Mouse (Mus musculus): ENCODE data around the gene Garnl3. TPM values are rescaled to one million over a fixed set of nuclear protein-coding genes. Genes with fewer than 3 reads are reported as not detected.
"Not testable (repeated sequence)": the region's sequence is repeated elsewhere in the genome, so short reads cannot be mapped to it uniquely, and the experiment has no call there.

Garnl3 gene
- polyA plus RNA-seq, 1 experiment, result 42.1 TPM

DNA sequence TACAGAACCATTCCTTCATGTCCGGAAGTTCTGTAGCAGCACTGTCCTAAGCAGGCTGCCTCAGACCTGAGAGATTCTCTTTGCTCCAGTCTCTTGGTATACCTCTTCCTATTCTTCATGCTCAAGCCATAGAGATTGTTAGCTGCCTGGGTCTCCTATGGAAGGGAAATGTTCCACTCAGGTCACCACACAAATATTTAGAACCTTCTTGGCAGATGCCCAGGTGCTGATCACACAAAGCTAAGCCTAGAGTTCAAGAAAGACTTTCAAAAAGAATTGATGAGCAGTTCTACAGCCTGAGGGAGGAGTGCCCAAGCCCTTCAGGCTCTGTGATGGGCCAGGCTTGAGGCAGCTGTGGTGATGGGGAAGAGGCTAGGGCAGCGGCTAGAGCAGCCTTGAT is 2.4 kb downstream of the Garnl3 start:
- no peak for TF ChIP-seq POLR2A (IDR thresholded peaks at IDR 0.05; ENCODE audit: borderline replicate concordance, extremely low read depth, insufficient read depth, insufficient read length, poor library complexity, severe bottlenecking)
- TF ChIP-seq CTCF (IDR thresholded peaks at IDR 0.05; ENCODE audit: borderline replicate concordance, extremely low read depth, insufficient read depth, insufficient read length), result no peak

DNA sequence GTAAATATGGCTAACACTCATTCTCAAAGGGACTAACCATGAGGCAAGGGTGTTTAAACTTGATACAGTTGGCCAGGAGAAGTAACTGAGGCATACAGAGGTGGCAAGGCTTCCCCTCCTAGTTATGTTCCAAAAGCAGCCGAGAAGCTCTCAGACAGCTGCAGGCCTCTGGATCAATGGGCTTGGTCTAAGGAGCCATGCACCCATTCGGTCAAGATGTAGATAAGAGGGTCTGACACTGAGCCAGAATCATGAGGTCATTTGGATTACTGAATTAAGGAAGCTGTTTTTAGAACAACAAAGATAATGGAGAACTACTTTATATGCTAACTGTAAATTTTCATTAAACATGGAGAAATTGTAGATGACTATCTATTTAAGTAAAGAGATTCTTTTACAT is 4.2 kb downstream of the Garnl3 start:
- no peak for DNase-seq (ENCODE audit: low read depth)
- TF ChIP-seq POLR2A (IDR thresholded peaks at IDR 0.05; ENCODE audit: borderline replicate concordance, extremely low read depth, insufficient read depth, insufficient read length, poor library complexity, severe bottlenecking) (no peak), CTCF (IDR thresholded peaks at IDR 0.05; ENCODE audit: borderline replicate concordance, extremely low read depth, insufficient read depth, insufficient read length) (no peak)

More for the DNA sequence above, 2.4 kb downstream of the Garnl3 start:
- no peak for DNase-seq (ENCODE audit: low read depth)

DNA sequence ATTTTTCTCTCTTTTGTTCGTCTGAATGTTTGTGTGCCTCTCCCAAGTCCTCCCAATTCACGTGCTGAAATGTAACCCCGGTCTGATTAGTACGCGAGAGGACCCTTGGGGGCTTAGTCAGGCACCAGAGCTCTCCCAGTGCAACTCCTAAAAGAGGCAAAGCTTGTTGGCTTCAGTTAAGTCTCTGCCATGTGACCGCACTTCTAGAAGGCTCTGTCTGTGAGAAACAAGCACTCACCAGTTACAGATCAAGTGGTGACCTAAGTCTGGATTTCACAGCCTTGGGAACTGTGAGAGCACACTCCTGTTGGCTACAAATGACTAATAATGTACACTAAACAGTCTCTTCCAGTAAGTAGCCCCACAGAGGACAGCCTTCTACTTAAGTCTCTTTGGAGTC is 8.6 kb downstream of the Garnl3 start:
- DNase-seq (ENCODE audit: low read depth), result no peak
- TF ChIP-seq CTCF (IDR thresholded peaks at IDR 0.05; ENCODE audit: borderline replicate concordance, extremely low read depth, insufficient read depth, insufficient read length) (no peak), POLR2A (IDR thresholded peaks at IDR 0.05; ENCODE audit: borderline replicate concordance, extremely low read depth, insufficient read depth, insufficient read length, poor library complexity, severe bottlenecking) (no peak)

DNA sequence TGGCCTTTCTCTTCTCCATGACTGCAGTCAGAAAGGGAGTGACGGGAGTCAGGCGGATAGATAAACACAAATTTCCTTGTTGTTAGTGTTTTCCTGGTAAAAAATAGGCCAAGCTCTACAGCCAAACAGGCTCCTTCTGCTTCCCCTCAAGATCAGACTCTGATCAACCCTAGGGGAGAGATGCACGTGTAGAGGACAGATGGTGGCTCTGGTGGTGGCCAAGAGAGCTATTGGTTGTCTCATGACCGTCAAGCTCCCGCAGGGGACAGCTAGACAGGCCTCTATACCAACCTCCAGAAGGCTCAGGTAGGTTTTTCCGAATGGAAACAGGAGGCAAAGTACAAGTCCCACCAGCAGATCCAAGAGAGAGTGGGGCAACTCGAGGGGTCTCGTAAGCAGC is 30.9 kb downstream of the Garnl3 start:
- TF ChIP-seq POLR2A (IDR thresholded peaks at IDR 0.05; ENCODE audit: borderline replicate concordance, extremely low read depth, insufficient read depth, insufficient read length, poor library complexity, severe bottlenecking), result no peak
- TF ChIP-seq CTCF (IDR thresholded peaks at IDR 0.05; ENCODE audit: borderline replicate concordance, extremely low read depth, insufficient read depth, insufficient read length), result no peak

DNA sequence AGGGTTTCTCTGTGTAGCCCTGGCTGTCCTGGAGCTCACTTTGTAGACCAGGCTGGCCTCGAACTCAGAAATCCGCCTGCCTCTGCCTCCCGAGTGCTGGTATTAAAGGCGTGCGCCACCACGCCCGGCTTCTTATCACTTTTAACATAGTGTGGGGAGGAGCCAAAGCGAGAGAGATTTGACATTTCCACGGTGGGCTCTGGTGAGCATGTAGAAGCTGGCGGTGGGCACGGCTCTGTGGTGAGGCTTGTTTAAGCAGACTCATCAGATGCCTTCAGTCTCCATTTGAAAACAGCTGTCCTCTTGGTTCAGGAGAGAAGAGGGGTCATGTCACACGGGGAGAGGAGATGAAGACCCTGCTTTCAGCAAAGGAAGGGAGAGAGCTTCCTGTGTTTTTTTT is 34.1 kb downstream of the Garnl3 start:
- not testable (repeated sequence) for DNase-seq (ENCODE audit: low read depth)

More for the DNA sequence above, 30.9 kb downstream of the Garnl3 start:
- no peak for DNase-seq (ENCODE audit: low read depth)

DNA sequence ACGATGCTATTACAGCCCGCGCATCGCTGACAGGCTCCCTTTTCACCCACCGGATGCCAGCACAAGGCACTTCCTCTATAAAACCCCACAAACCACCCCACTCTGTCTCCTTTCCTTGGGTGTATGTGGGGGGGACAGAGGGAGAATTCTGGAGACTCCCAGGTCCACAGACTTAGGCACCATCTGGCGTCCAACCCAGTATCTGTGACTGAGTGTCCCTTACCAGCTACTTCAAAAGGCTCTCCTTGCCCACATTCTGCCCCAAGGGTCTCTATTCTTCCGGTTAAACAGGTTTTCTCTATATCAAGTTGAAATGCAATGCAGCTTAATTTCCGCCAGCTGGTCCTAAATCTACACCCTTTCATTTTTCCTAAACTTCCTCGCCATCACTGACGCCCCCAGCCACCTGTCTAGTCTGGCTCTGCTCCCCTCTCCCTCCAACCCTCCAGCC is 36.2 kb downstream of the Garnl3 start:
- DNase-seq (ENCODE audit: low read depth), result peak; percentile 69
- no peak for TF ChIP-seq CTCF (IDR thresholded peaks at IDR 0.05; ENCODE audit: borderline replicate concordance, extremely low read depth, insufficient read depth, insufficient read length)

DNA sequence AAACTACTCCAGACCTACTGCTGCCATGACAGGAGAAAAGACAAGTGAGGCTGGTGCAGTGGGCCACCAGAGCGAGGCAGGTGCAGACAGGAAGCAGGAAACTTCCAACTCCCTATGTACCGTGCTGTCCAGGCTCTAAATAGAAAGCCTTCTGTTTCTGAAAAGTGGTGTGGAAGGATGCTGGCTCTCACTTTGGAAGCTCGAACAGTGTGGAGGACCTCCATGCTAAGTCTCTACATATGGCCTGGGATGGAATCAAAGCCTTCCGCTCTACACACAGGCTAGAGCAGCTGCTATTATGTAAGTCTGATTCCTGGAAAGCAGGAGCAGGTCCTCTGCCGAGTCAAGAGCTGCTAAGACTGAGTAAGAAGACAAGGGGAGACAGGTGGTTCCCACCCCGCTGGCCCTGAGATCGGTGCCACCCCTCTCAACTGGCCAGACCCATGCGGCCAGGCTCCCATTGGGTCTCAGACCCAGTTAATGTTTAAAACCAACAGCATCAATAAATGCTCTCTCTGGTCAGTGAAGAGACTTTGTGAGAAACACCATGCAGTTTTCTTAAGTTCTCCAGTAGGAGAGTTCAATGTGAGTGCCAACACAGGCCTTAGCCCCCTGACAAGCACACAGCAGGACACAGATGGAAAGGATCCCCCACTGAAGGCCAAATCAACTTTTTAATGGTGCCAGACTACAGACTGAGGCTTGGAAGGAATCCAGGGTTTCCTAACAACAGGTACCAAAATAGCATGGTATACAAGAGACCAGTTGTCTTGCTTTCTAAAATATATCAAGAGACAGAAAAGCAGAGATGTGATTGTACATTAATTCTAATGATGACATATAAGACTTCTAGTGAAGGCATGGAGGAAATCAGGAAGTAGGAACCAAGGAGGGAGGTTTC is 40.6 kb downstream of the Garnl3 start:
- TF ChIP-seq CTCF (IDR thresholded peaks at IDR 0.05; ENCODE audit: borderline replicate concordance, extremely low read depth, insufficient read depth, insufficient read length), result no peak
- TF ChIP-seq POLR2A (IDR thresholded peaks at IDR 0.05; ENCODE audit: borderline replicate concordance, extremely low read depth, insufficient read depth, insufficient read length, poor library complexity, severe bottlenecking), result no peak
- DNase-seq (ENCODE audit: low read depth), result no peak

DNA sequence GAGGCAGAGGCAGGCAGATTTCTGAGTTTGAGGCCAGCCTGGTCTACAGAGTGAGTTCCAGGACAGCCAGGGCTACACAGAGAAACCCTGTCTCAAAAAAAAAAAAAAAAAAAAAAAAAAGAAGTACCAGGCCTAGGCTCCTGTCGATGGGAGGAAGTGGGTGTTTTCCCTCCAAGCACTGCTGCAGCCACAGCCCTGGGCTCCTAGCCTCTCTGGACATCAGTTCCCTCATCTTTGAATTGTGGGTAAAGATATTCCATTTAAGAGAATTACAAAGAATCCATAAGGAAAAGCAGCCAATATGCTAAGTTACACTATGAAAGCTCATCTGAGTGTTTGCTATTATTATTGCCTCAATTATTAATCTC is 41.4 kb downstream of the Garnl3 start:
- not testable (repeated sequence) for DNase-seq (ENCODE audit: low read depth)

DNA sequence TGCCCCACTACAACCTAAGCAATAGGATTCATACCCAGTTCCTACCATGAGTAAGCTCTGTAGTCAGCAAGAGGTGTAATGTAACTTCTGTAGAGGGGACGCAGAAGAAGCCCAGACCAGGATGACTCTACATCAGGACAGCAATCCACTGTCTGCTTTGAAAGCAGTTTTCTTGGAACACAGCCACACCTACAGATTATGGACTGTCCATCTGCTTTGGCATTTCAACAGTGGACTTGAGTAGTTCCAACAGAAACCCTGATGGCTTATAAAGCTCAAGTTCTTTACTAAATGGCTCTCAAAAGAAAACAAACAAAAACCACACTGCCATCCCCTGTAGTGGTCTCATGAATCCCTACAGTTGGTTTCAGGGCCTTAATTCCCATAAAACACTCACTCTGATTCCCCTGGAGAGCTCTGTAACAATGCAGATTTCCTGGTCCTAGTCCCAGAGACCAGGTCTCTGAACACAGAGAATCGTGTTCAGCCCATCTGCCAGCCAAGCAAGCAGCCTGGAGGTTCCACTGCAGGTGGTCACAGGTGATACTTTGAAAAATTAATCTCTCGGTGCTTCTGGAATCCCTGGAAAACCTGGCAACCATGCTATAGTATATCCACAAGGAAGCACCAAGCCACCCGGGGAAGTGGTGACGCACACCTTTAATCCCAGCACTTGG is 42.0 kb downstream of the Garnl3 start:
- TF ChIP-seq POLR2A (IDR thresholded peaks at IDR 0.05; ENCODE audit: borderline replicate concordance, extremely low read depth, insufficient read depth, insufficient read length, poor library complexity, severe bottlenecking) (no peak), CTCF (IDR thresholded peaks at IDR 0.05; ENCODE audit: borderline replicate concordance, extremely low read depth, insufficient read depth, insufficient read length) (no peak)
- no peak for DNase-seq (ENCODE audit: low read depth)

DNA sequence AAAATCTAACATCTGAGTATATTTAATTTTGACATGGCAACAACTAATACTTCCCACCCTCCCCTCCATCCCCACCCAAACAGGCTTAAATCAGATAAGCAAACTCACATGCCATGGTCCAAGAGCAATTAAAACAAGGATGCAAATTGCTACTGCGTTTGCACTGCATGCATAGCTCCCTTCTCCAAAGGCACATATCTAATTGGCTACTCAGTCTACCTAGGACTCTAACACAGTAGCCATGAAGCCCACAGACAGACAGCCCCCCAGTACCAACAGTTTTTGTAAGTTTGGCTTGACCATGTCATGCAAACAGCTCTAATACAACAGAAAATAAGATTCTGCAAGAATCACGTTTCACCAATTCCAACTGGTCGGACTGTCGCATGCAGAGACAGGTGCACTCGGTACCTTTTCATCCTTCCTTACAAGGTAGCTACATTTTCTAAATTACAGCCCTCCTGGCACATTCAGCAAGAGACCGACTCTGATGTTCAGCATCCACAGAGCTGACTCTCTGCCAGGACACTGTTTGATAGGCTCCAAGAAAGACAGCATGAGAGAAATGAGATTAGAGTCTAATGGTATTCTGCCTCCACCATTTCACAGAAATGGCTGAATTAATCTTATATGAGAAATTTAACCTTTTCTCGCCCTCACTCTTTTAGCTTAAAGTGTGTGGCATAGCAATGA is 44.6 kb downstream of the Garnl3 start:
- TF ChIP-seq CTCF (IDR thresholded peaks at IDR 0.05; ENCODE audit: borderline replicate concordance, extremely low read depth, insufficient read depth, insufficient read length), result no peak
- TF ChIP-seq POLR2A (IDR thresholded peaks at IDR 0.05; ENCODE audit: borderline replicate concordance, extremely low read depth, insufficient read depth, insufficient read length, poor library complexity, severe bottlenecking), result no peak
- peak; percentile 57 for DNase-seq (ENCODE audit: low read depth)

DNA sequence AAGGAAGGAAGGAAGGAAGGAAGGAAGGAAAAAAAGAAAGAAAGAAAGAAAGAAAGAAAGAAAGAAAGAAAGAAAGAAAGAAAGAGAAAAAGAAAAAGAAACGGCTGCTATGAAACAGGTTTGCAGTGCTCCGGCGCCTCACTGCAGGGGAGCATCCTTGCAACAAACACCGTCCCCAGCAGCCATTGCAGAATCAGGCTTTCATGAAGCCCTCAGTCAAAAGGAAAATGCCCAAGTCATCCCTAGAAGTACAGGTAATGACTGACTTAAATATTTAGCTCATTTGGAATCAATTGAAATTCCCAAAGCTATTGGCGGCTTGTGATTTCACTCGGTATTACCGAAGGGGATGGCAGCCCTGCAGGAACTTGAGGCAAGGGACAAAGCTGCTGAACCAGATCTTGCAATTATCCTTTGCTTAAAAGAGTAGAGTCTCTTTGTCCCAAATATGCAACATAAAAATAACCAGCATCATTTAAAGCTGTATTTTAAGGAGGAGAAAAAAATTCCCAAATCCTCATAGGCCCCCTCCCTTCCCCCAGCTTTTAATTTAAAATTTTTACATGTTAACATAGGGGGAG is 45.3 kb downstream of the Garnl3 start:
- peak; percentile 49 for DNase-seq (ENCODE audit: low read depth)
- TF ChIP-seq POLR2A (IDR thresholded peaks at IDR 0.05; ENCODE audit: borderline replicate concordance, extremely low read depth, insufficient read depth, insufficient read length, poor library complexity, severe bottlenecking) (no peak), CTCF (IDR thresholded peaks at IDR 0.05; ENCODE audit: borderline replicate concordance, extremely low read depth, insufficient read depth, insufficient read length) (no peak)
